ENCODE assay signal across 11 mouse cellular contexts in genomic region chr7:110774674-110775073, GRCm38 (mm10). TPM values are rescaled to one million over a fixed set of nuclear protein-coding genes. Genes with fewer than 3 reads are reported as not detected.
DNase-seq lines count a peak whose midpoint lies in the region; ATAC-seq and TF ChIP-seq lines count a peak whose summit lies in the region.
"Had no signal": no experiment of that assay in that cellular context is flagged by ENCODE, and none has a peak within 500 bp of the region (broad histone marks: within the 10 kb centered on the region; RNA-seq: fewer than 3 reads in every experiment).

No protein-coding gene starts in this region.

- peak overlapping the region; percentile 83 for H3K4me2 ChIP-seq in liver, embryonic 11.5 days
- H3K4me2 ChIP-seq: hindbrain, embryonic 12.5 days had no signal

- H3K4me3 ChIP-seq in layer of hippocampus, adult 2 months = no peak overlapping the region
- peak overlapping the region; percentile 56 for H3K4me3 ChIP-seq in liver, embryonic 11.5 days (ENCODE audit: low read depth, low read length)
- H3K4me3 ChIP-seq: embryonic facial prominence, embryonic 12.5 days; hindbrain, embryonic 12.5 days had no signal

- ATAC-seq in liver, embryonic 11.5 days (replicated peaks; ENCODE audit: low FRiP score) = peak; percentile 86

- H3K27me3 ChIP-seq in liver, embryonic 11.5 days (replicated peaks; ENCODE audit: control insufficient read depth, insufficient read depth, low read length) = peaks cover 2% of the 10 kb centered on the region; the same call in 1 of the 2 replicates

- 38% methylated on average over 8 of the region's 8 CpGs for WGBS in liver, embryonic 11.5 days

- no peak for DNase-seq in layer of hippocampus, adult 2 months (ENCODE audit: low spot score in 2 of 2)
- no peak for DNase-seq in layer of hippocampus, postnatal 25 days (ENCODE audit: extremely low spot score in 1 of 2, low spot score in 1 of 2)
- peak; percentile 85 for DNase-seq in c-Kit-positive CD71-positive TER-119-negative erythroid progenitor cells, embryonic 14.5 days (ENCODE audit: low read depth)
- no peak for DNase-seq in liver, embryonic 11.5 days (ENCODE audit: low spot score)
- peak; percentile 65 for DNase-seq in spleen, postnatal 10 days (ENCODE audit: low spot score in 2 of 2)
- no peak for DNase-seq in gastrocnemius, adult 8-10 months (ENCODE audit: low spot score in 2 of 2)
- no peak for DNase-seq in adrenal gland, adult (ENCODE audit: inconsistent age in 2 of 2, low spot score in 1 of 2)
- DNase-seq: lung, postnatal 14 days; retina, postnatal 1 day had no signal

- peaks cover 4% of the 10 kb centered on the region; the same call in 1 of the 2 replicates for H3K36me3 ChIP-seq in liver, embryonic 11.5 days (ENCODE audit: control insufficient read depth, insufficient read depth, low read length)
- H3K36me3 ChIP-seq: embryonic facial prominence, embryonic 12.5 days; hindbrain, embryonic 12.5 days had no signal

- H3K9ac ChIP-seq in liver, embryonic 11.5 days (ENCODE audit: low read depth, low read length) = peak overlapping the region; percentile 83
- H3K9ac ChIP-seq: embryonic facial prominence, embryonic 12.5 days; hindbrain, embryonic 12.5 days had no signal

- H3K4me1 ChIP-seq in liver, embryonic 11.5 days (replicated peaks; ENCODE audit: control insufficient read depth, insufficient read depth, low read length) = peaks cover 80% of the 10 kb centered on the region

- H3K9me3 ChIP-seq in liver, embryonic 11.5 days (ENCODE audit: control insufficient read depth, low read length) = no peaks in the 10 kb centered on the region
- H3K9me3 ChIP-seq: embryonic facial prominence, embryonic 12.5 days; hindbrain, embryonic 12.5 days had no signal

- H3K27ac ChIP-seq in layer of hippocampus, adult 2 months = peak overlapping the region; percentile 93
- peak overlapping the region; percentile 92 for H3K27ac ChIP-seq in liver, embryonic 11.5 days (ENCODE audit: low read depth, low read length)
- H3K27ac ChIP-seq: hindbrain, embryonic 12.5 days had no signal

- no peak for TF ChIP-seq CTCF in layer of hippocampus, adult 2 months (conservative IDR thresholded peaks at IDR 0.05)

RNA-seq across cellular contexts. Expression of gene Ampd3, which starts 6.7 kb away (rescaled TPM):
- 10 to 100 TPM; 20.8 to 25.1 TPM for total RNA-seq in layer of hippocampus, adult 2 months (2021)
- 10 to 100 TPM; 20.7 to 27.0 TPM for total RNA-seq in layer of hippocampus, postnatal 25 days (2021)
- polyA plus RNA-seq in liver, embryonic 11.5 days (2014; fragmentation: Nextera tagmentation; extraction: Ambion mirVana) = 39.5 and 41.1 TPM in 2 replicates
- 10 to 100 TPM in 2 of 4 experiments, 1 to 10 TPM in 2; 7.4 to 11.7 (median 9.5) TPM for total RNA-seq in gastrocnemius, adult 8-10 months (2022)

Comparison
In these comparisons a context has a peak if more than half of its experiments do, and no peak if none do; other contexts are left out.
1. DNase-seq: peak in c-Kit-positive CD71-positive TER-119-negative erythroid progenitor cells, embryonic 14.5 days (single experiment) and spleen, postnatal 10 days (2 of 2); none in layer of hippocampus, adult 2 months (0 of 2), layer of hippocampus, postnatal 25 days (0 of 2), liver, embryonic 11.5 days (single experiment), gastrocnemius, adult 8-10 months (0 of 2) and adrenal gland, adult (0 of 2).